Mouse (Mus musculus): ENCODE data around the gene Ube2j1. TPM values are rescaled to one million over a fixed set of nuclear protein-coding genes. Genes with fewer than 3 reads are reported as not detected.

Ube2j1 gene
- polyA plus RNA-seq, 1 experiment from 2014 or later = 55.8 TPM

DNA sequence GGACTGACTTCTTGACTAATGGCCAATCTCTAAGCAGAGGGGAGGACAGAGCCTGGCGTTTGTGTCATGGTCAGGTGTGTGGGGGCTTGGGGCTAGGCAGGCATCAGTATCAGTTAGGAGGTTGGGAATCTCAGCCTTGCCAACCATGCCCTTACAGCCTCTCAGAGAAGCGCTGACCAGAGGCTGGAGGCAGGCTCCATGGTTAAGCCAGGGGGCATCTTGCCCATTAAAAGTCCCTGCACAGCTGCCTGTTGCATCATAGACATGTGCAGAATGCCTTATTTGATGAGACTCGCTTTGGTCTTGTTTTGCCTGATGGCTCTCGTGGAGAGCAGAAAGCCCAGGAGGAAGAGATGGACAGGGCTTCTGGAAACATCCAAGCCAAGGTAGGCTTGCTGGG, 31.8 kb downstream of the Ube2j1 start, which contains the start of gene Gabrr2:
Gabrr2 (plus strand) TSS at position 19 of the 400 bp plus-strand sequence.
- Histone ChIP-seq H3K4me1 (no peaks in the 10 kb centered on the region), H3K9ac (no peak within 1 kb of the TSS), H3K27ac (no peak within 1 kb of the TSS), H3K27me3 (no peaks in the 10 kb centered on the region), H3K9me3 (replicated peaks) (no peaks in the 10 kb centered on the region), H3K4me2 (replicated peaks) (no peak within 1 kb of the TSS), H3K4me3 (no peak within 1 kb of the TSS), H3K36me3 (no peaks in the 10 kb centered on the region)
- no peak for ATAC-seq (ENCODE audit: low FRiP score)
- WGBS = 87% methylated on average over 4 of the region's 4 CpGs

DNA sequence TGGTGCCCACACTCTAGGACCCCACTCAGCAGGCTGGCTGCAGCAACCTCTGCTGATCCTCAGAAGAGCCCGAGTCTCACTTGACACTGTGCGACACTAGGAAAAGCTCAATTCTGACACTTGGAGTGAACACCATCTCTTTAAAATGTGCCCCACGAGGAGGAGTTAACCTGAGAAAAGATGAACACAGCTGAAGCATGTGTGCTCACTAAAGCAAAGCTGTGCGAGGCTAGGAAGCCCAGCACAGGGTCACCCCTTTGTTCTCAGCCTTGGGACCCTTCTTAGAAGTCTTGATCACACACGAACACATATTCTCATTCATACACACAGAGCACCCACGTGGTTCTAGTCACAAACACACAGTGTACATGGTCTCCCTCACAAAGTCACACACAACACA, 33.8 kb downstream of the Ube2j1 start:
- Histone ChIP-seq H3K27me3 (no peaks in the 10 kb centered on the region), H3K9me3 (replicated peaks) (no peaks in the 10 kb centered on the region), H3K36me3 (no peaks in the 10 kb centered on the region), H3K27ac (no peak overlapping the region), H3K4me3 (no peak overlapping the region), H3K4me1 (no peaks in the 10 kb centered on the region), H3K4me2 (replicated peaks) (no peak overlapping the region), H3K9ac (no peak overlapping the region)
- ATAC-seq (ENCODE audit: low FRiP score) = no peak
- 86% methylated on average over 6 of the region's 6 CpGs for WGBS

DNA sequence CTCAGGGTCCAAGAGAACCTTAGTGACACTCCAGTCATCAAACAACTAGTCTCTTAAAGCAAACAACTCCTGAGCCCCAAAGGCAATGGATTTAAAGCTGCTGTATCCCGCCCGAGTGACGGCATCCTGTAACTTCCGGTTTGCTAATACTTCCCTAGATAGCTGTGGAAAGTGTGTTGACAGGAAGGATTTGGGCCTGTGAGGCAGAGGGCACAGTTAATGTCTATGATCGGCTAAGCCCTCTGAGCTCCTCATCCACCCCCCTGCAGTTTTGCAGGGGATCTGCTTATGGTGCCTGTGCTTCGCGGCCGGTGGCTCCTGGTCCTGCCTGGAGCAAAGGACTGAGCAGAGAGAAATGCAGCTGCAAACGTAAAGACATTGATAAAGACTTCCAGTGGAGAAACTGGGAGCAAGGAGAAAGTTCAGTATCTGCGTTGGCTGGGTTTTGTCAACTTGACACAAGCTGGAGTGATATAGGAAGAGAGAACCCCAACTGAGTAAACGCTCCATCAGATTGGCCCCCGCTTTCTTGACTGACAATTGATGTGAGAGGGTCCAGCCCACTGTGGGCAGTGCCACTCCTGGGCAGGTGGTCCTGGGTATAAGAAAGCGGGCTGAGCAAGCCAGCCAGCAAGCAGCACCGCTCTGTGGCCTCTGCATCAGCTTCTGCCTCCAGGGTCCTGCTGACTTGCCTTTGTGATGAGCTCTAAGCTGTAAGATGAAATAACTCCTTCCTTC, 35.2 kb downstream of the Ube2j1 start:
- H3K4me3 ChIP-seq = no peak overlapping the region
- H3K27me3 ChIP-seq = no peaks in the 10 kb centered on the region
- H3K9ac ChIP-seq = no peak overlapping the region
- WGBS = 67% methylated on average over 14 of the region's 14 CpGs
- H3K4me2 ChIP-seq (replicated peaks) = no peak overlapping the region
- H3K27ac ChIP-seq = no peak overlapping the region
- H3K9me3 ChIP-seq (replicated peaks) = no peaks in the 10 kb centered on the region
- no peak for ATAC-seq (ENCODE audit: low FRiP score)
- H3K4me1 ChIP-seq = no peaks in the 10 kb centered on the region
- no peaks in the 10 kb centered on the region for H3K36me3 ChIP-seq

DNA sequence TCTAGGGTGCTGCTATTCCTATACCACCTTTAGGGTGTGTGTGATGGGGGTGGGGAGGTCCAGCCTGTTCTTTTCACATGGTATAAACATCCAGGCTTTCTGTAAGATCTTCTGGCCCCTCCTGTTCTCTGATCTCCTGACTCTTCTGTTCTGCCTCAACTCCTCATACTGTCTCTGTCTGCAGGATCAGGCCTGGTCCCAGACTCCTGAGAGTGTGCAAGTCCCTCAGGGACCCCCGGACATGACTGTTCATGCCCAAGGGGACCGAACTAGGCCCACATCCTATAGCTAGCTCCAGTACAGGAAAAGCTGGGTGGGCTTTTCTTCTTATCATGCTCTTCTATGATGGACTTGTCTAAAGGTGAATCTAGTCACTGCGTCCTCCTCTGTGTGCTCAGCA, 36.1 kb downstream of the Ube2j1 start:
- no peaks in the 10 kb centered on the region for H3K27me3 ChIP-seq
- H3K9me3 ChIP-seq (replicated peaks) = no peaks in the 10 kb centered on the region
- H3K4me1 ChIP-seq = no peaks in the 10 kb centered on the region
- H3K4me3 ChIP-seq = no peak overlapping the region
- no peaks in the 10 kb centered on the region for H3K36me3 ChIP-seq
- H3K9ac ChIP-seq = no peak overlapping the region
- H3K4me2 ChIP-seq (replicated peaks) = no peak overlapping the region
- no peak overlapping the region for H3K27ac ChIP-seq
- no peak for ATAC-seq (ENCODE audit: low FRiP score)
- 91% methylated on average over 3 of the region's 3 CpGs for WGBS

DNA sequence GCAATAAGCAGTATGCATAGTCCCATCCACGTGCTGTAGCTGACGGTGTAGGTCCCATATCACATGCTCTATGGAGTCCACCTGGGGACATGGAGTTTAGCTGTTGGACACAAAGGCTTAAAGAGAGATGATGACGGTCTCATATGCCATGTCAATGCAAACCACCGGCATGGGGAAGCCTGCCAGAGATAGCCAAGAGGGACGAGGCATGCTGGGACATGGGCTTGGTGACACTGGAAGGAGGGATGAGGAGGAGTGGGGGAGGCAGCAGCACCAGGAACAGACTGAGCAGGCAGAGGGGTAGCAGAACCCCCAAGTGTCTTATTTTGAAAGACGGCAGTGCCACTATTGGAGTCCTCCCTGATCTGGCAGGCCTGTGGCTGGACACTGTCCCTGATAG, 36.6 kb downstream of the Ube2j1 start:
- Histone ChIP-seq H3K27ac (no peak overlapping the region), H3K4me3 (no peak overlapping the region), H3K4me1 (0 out of 2 replicates have a peak, but pooled peaks cover 4% of the 10 kb centered on the region), H3K27me3 (no peaks in the 10 kb centered on the region), H3K36me3 (no peaks in the 10 kb centered on the region), H3K4me2 (replicated peaks) (no peak overlapping the region), H3K9ac (no peak overlapping the region), H3K9me3 (replicated peaks) (no peaks in the 10 kb centered on the region)
- WGBS = 88% methylated on average over 6 of the region's 6 CpGs
- ATAC-seq (ENCODE audit: low FRiP score) = no peak

DNA sequence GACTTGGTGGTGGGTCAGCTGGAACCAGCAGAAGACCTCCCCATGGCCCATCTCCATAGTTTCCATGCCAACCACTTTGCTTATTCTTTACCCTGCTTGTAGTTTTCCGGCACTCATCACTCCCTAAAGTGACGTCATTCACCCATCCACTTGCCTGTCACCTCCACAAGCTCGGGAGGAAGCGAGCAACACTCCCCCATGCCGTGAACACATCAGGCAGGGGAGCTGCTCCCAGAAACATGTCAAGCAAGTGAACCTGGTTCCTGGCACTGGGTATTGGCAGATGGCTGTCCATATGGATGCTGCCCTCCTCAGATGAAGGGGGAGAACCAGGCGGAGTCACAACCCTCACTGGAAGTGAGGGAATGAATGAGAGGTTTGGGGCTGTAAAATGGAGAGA, 37.7 kb downstream of the Ube2j1 start:
- no peaks in the 10 kb centered on the region for H3K9me3 ChIP-seq (replicated peaks)
- WGBS = 70% methylated on average over 6 of the region's 6 CpGs
- no peak for ATAC-seq (ENCODE audit: low FRiP score)
- 0 out of 2 replicates have a peak, but pooled peaks cover 9% of the 10 kb centered on the region for H3K4me1 ChIP-seq
- no peak overlapping the region for H3K27ac ChIP-seq
- no peaks in the 10 kb centered on the region for H3K27me3 ChIP-seq
- no peak overlapping the region for H3K4me2 ChIP-seq (replicated peaks)
- H3K36me3 ChIP-seq = no peaks in the 10 kb centered on the region
- H3K4me3 ChIP-seq = no peak overlapping the region
- no peak overlapping the region for H3K9ac ChIP-seq

DNA sequence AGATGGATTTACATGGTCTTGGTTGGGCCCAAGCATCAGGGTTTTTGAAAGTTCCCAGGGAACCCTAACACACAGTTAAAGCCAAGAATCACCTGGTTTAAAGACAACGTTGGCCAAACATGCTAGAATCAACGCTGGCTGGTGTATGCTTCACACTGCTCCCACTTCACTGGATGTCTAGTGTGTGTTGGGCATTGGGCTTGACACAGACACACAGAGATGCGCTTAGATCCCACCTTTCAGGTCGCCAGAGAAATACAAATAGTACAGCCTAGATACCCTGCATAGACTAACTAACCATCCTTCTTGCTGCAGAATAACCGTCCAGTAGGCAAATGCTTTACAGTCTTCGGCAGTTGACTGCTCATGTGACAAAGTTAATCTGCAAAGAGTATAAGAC, 39.1 kb downstream of the Ube2j1 start:
- Histone ChIP-seq H3K9me3 (replicated peaks) (no peaks in the 10 kb centered on the region), H3K4me2 (replicated peaks) (no peak overlapping the region), H3K4me3 (no peak overlapping the region), H3K27me3 (no peaks in the 10 kb centered on the region), H3K4me1 (0 out of 2 replicates have a peak, but pooled peaks cover 9% of the 10 kb centered on the region), H3K36me3 (no peaks in the 10 kb centered on the region), H3K9ac (no peak overlapping the region), H3K27ac (no peak overlapping the region)
- ATAC-seq (ENCODE audit: low FRiP score) = no peak
- WGBS = 91% methylated on average over 6 of the region's 6 CpGs

DNA sequence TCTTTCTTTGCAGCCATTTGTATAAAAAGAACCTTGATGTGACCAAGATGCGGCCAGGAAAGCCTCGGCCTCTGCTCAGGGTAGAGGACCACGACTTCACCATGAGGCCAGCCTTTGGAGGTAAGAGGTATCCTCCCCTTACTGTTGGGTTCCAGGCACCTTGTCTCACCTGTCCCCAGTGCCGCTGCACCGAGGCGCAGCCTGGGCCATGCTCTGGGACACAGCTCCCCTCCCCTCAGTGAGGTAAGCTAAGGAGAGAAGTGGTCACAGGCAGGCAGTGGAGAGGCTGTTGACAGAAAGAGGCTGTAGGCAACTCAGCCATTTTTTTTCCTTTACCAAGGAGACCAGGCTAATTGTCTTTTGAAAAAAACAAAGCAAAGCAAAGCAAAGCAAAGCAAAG, 40.1 kb downstream of the Ube2j1 start:
- no peak overlapping the region for H3K9ac ChIP-seq
- no peak for ATAC-seq (ENCODE audit: low FRiP score)

DNA sequence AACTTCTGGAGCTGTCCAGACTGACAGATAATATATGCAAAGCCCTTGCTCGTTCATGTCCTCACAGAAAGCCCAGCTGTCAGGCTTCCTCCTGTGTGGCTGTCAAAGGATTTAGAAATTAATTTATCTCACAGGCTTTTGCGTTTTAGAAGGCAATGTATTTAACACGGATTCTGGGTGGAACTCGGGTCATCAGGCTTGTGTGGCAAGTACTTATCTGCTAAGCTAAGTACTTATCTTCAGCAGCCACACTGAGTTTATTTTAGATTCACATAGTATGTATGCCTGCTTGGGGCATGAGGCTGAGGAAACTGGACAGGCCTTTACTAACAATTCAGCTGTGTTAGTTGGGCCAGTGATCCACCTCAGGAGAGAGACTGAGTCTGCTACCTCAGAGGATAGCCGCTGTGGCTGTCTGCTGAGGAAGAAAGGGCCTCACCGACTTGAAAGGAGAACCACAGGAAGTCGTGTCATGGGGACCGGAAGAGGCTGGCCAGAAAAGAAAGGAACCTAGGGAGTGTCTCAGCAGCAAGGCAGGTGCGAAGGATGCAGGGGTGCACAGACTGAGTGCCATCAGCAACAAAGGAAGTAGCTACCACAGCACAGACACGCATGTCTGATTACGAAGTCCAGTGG, 41.4 kb downstream of the Ube2j1 start:
- H3K4me2 ChIP-seq (replicated peaks) = no peak overlapping the region
- 53% methylated on average over 11 of the region's 11 CpGs for WGBS
- no peak overlapping the region; the same call in 1 of the 2 replicates for H3K27ac ChIP-seq
- H3K9ac ChIP-seq = no peak overlapping the region
- H3K9me3 ChIP-seq (replicated peaks) = no peaks in the 10 kb centered on the region
- no peak for ATAC-seq (ENCODE audit: low FRiP score)
- no peak overlapping the region for H3K4me3 ChIP-seq
- no peaks in the 10 kb centered on the region for H3K36me3 ChIP-seq
- H3K4me1 ChIP-seq = 0 out of 2 replicates have a peak, but pooled peaks cover 9% of the 10 kb centered on the region
- no peaks in the 10 kb centered on the region for H3K27me3 ChIP-seq

More for the DNA sequence above, 40.1 kb downstream of the Ube2j1 start:
- WGBS = 85% methylated on average over 6 of the region's 6 CpGs
- H3K36me3 ChIP-seq = no peaks in the 10 kb centered on the region
- H3K27ac ChIP-seq = no peak overlapping the region
- H3K9me3 ChIP-seq (replicated peaks) = no peaks in the 10 kb centered on the region
- 0 out of 2 replicates have a peak, but pooled peaks cover 9% of the 10 kb centered on the region for H3K4me1 ChIP-seq
- no peak overlapping the region for H3K4me2 ChIP-seq (replicated peaks)
- no peaks in the 10 kb centered on the region for H3K27me3 ChIP-seq
- H3K4me3 ChIP-seq = no peak overlapping the region

DNA sequence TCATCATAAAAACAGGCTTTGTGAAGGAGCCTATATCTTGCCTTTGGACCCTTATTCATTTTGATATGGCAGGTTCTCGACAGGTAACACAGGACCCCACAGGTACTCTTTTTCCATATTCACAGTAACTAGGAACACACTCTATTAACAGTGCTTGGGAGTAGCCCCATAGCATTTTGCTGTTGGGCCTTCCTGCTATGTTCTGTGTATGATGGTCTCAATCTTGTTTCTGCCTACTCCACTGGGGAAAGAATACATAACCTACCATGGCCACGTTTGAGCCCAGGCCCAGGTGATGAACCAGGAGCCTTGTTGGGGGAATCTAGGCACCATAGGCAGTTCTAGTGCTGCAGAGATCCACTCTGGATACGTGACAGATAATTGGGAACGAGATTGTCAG, 43.2 kb downstream of the Ube2j1 start:
- no peaks in the 10 kb centered on the region for H3K27me3 ChIP-seq
- no peak overlapping the region for H3K4me3 ChIP-seq
- ATAC-seq (ENCODE audit: low FRiP score) = no peak
- no peak overlapping the region for H3K4me2 ChIP-seq (replicated peaks)
- H3K27ac ChIP-seq = no peak overlapping the region
- 0 out of 2 replicates have a peak, but pooled peaks cover 9% of the 10 kb centered on the region for H3K4me1 ChIP-seq
- WGBS = 84% methylated on average over 4 of the region's 4 CpGs
- no peaks in the 10 kb centered on the region for H3K9me3 ChIP-seq (replicated peaks)
- no peaks in the 10 kb centered on the region for H3K36me3 ChIP-seq
- H3K9ac ChIP-seq = no peak overlapping the region

DNA sequence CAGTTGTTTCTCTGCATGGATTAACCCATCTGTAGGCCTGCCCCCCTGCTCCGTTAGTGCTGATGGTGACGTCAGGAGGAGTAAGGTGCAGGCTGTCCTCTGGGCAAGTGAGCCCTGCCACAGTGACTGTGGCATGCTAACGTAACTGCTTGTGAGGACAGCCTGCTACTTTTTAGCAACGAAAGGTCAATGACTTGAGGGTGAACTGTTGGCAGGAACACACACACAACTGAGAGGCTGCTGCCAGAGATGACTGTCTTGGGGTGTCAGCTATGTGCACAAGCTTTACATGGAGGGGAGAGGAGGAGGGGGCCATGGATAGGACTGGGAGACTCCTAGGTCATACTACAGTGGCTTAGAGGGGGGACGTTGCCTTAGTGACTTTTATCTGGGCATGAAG, 43.6 kb downstream of the Ube2j1 start:
- H3K4me3 ChIP-seq = no peak overlapping the region
- no peak overlapping the region for H3K27ac ChIP-seq
- H3K9ac ChIP-seq = no peak overlapping the region
- no peaks in the 10 kb centered on the region for H3K36me3 ChIP-seq
- WGBS = 82% methylated on average over 5 of the region's 5 CpGs
- H3K4me1 ChIP-seq = 0 out of 2 replicates have a peak, but pooled peaks cover 9% of the 10 kb centered on the region
- H3K4me2 ChIP-seq (replicated peaks) = no peak overlapping the region
- H3K27me3 ChIP-seq = no peaks in the 10 kb centered on the region
- H3K9me3 ChIP-seq (replicated peaks) = no peaks in the 10 kb centered on the region
- ATAC-seq (ENCODE audit: low FRiP score) = no peak

DNA sequence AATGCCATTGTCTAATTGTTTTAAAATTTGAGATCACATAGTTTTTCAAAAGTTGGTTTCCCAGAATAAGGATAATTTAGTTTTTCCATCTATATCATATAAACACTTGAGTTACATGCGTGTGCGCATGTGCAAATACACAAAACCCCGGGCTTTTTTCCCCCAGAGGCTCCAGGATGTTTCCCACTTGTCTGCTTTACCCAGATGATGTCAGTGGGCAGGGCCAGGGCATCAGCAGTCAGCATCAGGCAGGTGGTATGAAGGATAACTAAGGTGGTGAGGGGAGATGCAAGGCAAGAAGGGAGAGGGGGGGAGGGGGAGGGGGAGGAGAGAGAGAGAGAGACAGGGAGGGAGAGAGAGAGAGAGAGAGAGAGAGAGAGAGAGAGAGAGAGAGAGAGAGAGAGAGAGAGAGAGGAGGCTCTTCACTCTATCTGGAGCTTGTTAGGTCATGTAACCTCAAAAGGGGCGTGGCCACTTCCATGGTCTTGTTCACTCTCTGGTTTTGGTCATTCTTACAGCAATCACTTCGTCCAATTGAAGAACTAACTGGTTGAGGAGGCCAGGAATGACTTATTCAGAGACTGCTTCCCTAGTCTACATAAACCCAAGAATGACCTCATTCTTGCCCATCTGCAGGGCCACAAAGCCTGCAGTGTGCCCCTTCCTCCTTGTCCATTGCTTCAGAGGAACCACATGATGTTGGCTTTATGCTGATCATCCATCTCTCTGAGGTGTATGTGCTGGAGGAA, 44.7 kb downstream of the Ube2j1 start:
- 0 out of 2 replicates have a peak, but pooled peaks cover 9% of the 10 kb centered on the region for H3K4me1 ChIP-seq
- no peak overlapping the region for H3K4me2 ChIP-seq (replicated peaks)
- 90% methylated on average over 5 of the region's 5 CpGs for WGBS
- no peaks in the 10 kb centered on the region for H3K27me3 ChIP-seq
- no peak overlapping the region for H3K9ac ChIP-seq
- no peak overlapping the region for H3K27ac ChIP-seq
- no peak overlapping the region for H3K4me3 ChIP-seq
- no peak for ATAC-seq (ENCODE audit: low FRiP score)
- H3K36me3 ChIP-seq = no peaks in the 10 kb centered on the region
- H3K9me3 ChIP-seq (replicated peaks) = no peaks in the 10 kb centered on the region
